Mouse (Mus musculus): ENCODE measurements around the gene Zfp324.
A peak's percentile ranks its signal among the peaks of the same experiment; 100 is the strongest.

The Zfp324 gene

GRCm38 (mm10) chr7:13009143-13010004 lies 43.7 kb downstream of the Zfp324 start:
- peak; percentile 94 for DNase-seq (ENCODE audit: low spot score)

- DNase-seq (ENCODE audit: low spot score) = no peak
Observed at GRCm38 (mm10) chr7:13010005-13010908, 44.6 kb downstream of the Zfp324 start, which contains the start of gene Zbtb45. Gene Zbtb45 (minus strand): TSS chr7:13010034.

GRCm38 (mm10) chr7:13013671-13014070 lies 48.0 kb downstream of the Zfp324 start:
- DNase-seq (ENCODE audit: low spot score) = no peak

- no peak for DNase-seq (ENCODE audit: low spot score)
Observed at GRCm38 (mm10) chr7:13014275-13014839, 48.7 kb downstream of the Zfp324 start.

- no peak for DNase-seq (ENCODE audit: low spot score)
Observed at GRCm38 (mm10) chr7:13015217-13015616, 49.6 kb downstream of the Zfp324 start.

GRCm38 (mm10) chr7:13022773-13023535 lies 57.3 kb downstream of the Zfp324 start:
- DNase-seq (ENCODE audit: low spot score) = no peak

Data from ovary, postnatal 10 days (tissue).